Mouse (Mus musculus) heart, adult 2 months (tissue): ENCODE measurements around the gene Olfr659.

ENCODE experiments used
- CTCF ChIP-seq: fragments of 200-600 bp; IDR thresholded peaks from 2 replicates; pipeline ENCODE4 v1.8.1; 2022; ENCODE audit warnings: antibody characterized with exemption, mild to moderate bottlenecking, moderate library complexity
- POLR2A ChIP-seq: fragments of 200-500 bp; IDR thresholded peaks from 2 replicates; pipeline ENCODE4 v1.6.1; 2011; ENCODE audit warnings: mild to moderate bottlenecking, low read depth, low read length, control low read depth; ENCODE audit not compliant: insufficient read depth

GRCm38 (mm10) chr7:104686201-104686600, 19.6 kb downstream of the Olfr659 start, which contains the start of gene Olfr661:
- TF ChIP-seq POLR2A = no peak
- TF ChIP-seq CTCF = no peak
